Mouse (Mus musculus): ENCODE data around the gene Vmn1r30. TPM values are rescaled to one million over a fixed set of nuclear protein-coding genes. Genes with fewer than 3 reads are reported as not detected.

Gene Vmn1r30
- not detected for total RNA-seq (2021)

DNA sequence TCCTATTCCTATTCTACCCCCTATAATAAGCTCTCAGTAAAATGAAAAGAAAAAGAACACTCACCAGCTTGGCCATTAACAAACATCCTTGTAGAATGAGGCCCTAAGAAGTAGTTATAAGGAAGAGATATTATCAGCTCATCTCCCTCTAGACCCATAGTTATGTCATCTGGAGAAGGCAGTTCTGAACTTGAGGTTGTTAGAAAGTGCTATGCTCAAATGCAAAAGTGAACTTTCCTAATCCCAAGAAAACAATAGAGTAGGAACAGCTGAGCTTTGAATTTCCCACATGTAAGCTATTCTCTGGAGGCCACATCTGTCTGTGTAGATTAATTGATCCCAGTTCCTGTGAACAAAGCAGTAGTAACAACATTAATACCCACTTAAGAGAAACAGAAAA, at the start of gene Vmn1r30:
TSS of gene Vmn1r30 (minus strand) at position 101 of the 400 bp plus-strand sequence.
- DNase-seq (ENCODE audit: extremely low spot score in 1 of 2, low spot score in 2 of 2) = no peak
- intact Hi-C loops (cut with DNase I) = no loop called here

DNA sequence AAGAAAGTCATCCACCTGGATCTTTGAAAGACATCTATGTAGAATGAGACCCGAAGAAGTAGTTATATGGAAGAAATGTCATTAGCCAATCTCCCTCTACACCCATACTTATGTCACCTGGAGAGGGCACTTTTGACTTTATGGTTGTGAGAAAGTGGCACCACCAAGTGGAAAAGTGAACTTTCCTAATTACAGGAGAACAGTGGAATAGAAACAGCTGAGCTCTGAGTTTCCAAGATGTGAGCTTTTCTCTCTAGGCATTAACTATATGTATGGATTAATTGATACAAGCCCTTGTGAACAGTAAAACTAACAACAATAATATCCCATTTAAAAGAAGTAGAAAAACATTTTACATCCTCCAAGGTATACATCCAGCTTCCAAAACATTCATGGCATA, 32.0 kb upstream of the Vmn1r30 start, which contains the start of gene Vmn1r31:
TSS of gene Vmn1r31 (minus strand) at position 101 of the 400 bp plus-strand sequence.
- DNase-seq (ENCODE audit: extremely low spot score in 1 of 2, low spot score in 2 of 2) = no peak
- intact Hi-C loops (cut with DNase I) = no loop called here

Other genes with a start within 250 kb of the Vmn1r30 start
- not detected for gene Vmn1r27, start 224.6 kb downstream of the Vmn1r30 start, total RNA-seq (2021)
- not detected for gene Vmn1r28, start 181.3 kb downstream of the Vmn1r30 start, total RNA-seq (2021)
- not detected for gene Vmn1r29, start 141.8 kb downstream of the Vmn1r30 start, total RNA-seq (2021)
- gene Vmn1r31, start 31.9 kb upstream of the Vmn1r30 start, total RNA-seq (2021) = not detected
- 10 to 100 TPM; 27.0 to 28.6 TPM for gene Abcg2, start 141.1 kb upstream of the Vmn1r30 start, total RNA-seq (2021)